Mouse (Mus musculus) stomach, postnatal 0 days (tissue): ENCODE data around the gene Tars.

ENCODE experiments used
- CTCF ChIP-seq: IDR thresholded peaks from 2 replicates; pipeline ENCODE4 v1.5.1; 2016; ENCODE audit warnings: antibody characterized with exemption, low read depth, mild to moderate bottlenecking, moderate library complexity
- EP300 ChIP-seq: optimal IDR thresholded peaks from 2 replicates; pipeline ENCODE3; 2016; ENCODE audit warnings: antibody characterized with exemption

DNA sequence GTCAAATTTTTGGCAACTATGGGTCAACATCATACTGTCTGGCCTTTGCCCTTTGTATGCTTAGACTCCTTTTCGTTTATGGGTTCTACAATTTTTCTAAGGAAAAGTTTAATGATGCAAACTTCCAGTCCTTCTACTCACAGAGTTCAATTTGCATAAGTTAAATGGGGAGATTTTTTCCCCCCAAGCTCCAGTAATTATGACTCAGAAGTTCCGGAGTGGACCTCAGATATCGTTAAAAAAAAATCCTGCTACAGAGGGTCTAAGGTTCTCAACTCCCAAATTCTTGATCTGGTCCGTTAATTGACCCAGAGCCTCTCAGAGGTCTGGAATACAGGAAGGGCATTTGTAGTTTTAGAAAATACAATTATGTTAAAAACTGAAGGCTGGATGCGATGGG lies 37.6 kb downstream of the Tars start:
- no peak for TF ChIP-seq CTCF
- no peak for TF ChIP-seq EP300
